Mouse (Mus musculus): ENCODE measurements at regions not wholly inside any gene's neighbourhood (a gene's known extent, or its start where the extent isn't known, plus 50 kb on each side); places are given as distances from the start of the nearest gene placed in this dataset.

GRCm38 (mm10) chr2:149573773-149574172, 168.9 kb downstream of the Cst10 start:
- TF ChIP-seq GATA1 (IDR thresholded peaks at IDR 0.05; ENCODE audit: borderline replicate concordance, low read length): no peak
- TF ChIP-seq FLI1 (IDR thresholded peaks at IDR 0.05; ENCODE audit: low read length): no peak

All from megakaryocyte, embryonic 14.5 days (primary cell).